Mouse (Mus musculus) brain, embryonic 14.5 days (tissue): ENCODE results near the gene Dennd4a. TPM values are rescaled to one million over a fixed set of nuclear protein-coding genes. Genes with fewer than 3 reads are reported as not detected.

Experiments
- DNase-seq: peaks from one replicate; pipeline ENCODE4 v3.0.0-alpha.2; 2011; ENCODE audit warnings: low read depth
- CTCF ChIP-seq: fragments of 200-500 bp; IDR thresholded peaks from 2 replicates; pipeline ENCODE4 v1.5.1; 2012; ENCODE audit warnings: inconsistent platforms, mild to moderate bottlenecking, moderate library complexity, borderline replicate concordance; ENCODE audit not compliant: insufficient read depth, insufficient read length; ENCODE audit errors: extremely low read depth
- POLR2A ChIP-seq: fragments of 200-500 bp; IDR thresholded peaks from 2 replicates; pipeline ENCODE4 v1.6.1; 2012; ENCODE audit warnings: mild to moderate bottlenecking, inconsistent platforms, borderline replicate concordance; ENCODE audit not compliant: poor library complexity, insufficient read depth, insufficient read length, severe bottlenecking; ENCODE audit errors: extremely low read depth
- polyA plus RNA-seq: library from polyadenylated mRNA; depleted of rRNA; stranded (reverse); fragments of >200 nt; gene quantifications from 2 replicates; pipeline ENCODE4 v1.2.3, GENCODE M21; 2012; rRNA removed

Dennd4a gene
- polyA plus RNA-seq, 1 experiment = 14.3 TPM

DNA sequence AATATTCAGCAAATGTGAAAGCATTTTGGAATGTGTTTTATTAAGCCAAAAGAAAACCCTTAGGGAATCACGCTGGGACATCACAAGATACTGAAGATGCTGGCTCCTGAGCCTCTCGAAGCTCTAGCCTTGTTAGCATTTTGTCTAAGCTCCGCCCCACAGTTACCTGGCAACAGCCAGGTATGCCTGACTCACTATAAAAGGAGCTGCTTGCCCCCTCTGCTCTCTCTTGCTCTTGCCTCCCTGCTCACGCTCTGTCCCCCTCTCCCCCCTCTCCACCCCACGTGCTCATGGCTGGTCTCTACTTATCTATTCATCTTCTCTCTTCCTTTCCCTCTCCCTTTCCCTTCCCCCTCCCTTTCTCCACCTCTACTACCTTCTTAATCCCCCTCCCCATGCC, 140.9 kb downstream of the Dennd4a start:
- no peak for DNase-seq
- TF ChIP-seq POLR2A (no peak), CTCF (no peak)

DNA sequence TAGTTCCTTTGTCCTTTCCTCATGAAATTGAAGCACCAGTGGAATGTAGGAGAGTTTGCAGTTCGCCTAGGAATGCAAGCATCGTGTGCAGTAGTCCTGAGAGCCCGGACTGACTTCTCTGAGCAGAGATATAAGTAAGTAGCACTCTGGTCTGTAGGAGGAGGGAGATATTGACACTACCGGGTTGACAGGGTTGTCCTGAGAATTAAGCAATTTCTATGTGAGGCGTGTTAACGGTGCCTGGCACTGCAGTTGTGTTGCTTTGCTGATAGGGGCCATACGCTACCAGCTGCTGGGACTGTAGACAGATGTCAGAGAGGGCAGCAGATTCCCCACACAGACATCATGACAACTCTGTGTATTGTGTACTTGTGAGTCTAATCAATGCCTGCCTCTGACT, 142.1 kb downstream of the Dennd4a start:
- DNase-seq = no peak
- TF ChIP-seq POLR2A (no peak), CTCF (no peak)

DNA sequence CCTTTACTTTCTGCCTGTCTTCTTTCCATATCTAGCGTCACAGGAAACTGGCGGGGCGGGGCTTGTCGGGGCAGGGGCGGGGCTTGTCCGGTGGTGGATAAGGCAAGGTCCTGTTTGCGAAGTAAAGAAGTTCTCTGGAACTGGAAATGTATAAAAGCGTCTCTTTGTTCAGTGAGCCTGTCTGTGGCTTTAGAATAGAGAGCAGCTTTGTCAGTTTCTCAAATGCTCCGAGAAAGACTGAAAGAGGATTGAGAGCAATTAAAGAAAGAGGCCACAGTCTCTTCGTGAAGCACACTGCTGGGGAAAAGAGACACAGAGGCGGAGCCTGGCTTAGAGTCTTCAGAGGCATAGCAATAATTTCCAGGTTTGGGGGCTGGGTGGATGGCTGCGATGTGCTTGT, 145.2 kb downstream of the Dennd4a start:
- TF ChIP-seq CTCF = no peak
- TF ChIP-seq POLR2A = no peak
- DNase-seq = peak; percentile 43

DNA sequence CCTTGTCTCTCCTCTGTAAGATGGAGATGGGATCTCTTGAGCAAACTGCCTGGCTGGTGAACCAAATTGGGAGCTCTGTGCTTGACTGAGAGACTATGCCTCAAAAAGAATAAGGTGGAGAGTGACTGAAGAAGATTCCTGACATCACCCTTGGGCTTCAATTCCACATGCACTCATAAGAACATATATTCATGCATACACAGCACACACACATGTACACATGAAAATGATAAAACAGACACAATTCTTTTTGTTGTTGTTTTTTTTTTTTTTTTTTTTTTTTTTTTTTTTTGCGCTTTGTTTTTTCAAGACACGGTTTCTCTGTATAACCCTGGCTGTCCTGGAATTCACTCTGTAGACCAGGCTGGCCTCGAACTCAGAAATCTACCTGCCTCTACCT, 146.1 kb downstream of the Dennd4a start:
- TF ChIP-seq POLR2A (no peak), CTCF (no peak)

DNA sequence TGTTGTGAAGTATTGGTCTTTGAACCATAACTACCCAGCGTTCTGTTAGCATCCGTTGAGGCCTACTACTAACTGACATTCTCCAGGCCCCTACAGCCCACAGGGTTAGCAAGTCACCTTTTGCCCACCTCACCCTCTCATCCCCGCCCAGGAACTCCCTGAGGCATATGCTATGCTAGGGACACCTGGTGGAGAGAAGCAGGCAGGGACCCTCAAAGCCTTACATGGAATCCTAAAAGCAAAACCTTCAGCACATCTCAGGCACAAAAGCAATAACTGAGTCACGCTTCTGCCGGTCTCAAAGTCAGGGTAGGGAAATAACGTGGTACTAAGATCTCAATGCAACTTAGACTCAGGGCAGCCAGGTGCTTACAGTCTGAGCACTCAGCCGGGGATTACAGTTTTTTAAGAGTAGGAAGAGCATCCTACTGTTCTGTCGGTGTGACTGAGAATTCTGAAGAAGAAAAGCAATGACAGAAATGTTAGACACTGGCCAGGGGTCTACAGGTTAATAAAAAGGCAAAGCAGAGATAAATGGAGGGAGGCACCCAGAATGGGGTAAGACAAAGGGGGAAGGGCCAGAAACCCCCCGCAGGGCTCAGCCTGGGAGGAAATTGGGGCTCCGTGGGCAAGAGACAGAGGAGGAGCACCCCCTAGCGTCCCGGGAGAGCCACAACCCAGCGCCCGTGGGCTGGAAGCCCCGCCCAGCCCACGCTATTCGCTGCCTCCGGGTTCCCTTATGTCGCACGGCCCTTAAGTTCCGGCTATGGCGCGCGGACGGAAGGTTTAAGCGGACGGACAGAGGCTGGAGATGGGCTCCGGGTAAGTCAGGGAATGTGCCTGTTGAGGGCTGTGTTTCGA, 149.2 kb downstream of the Dennd4a start, which contains the start of gene Ints14:
Gene Ints14 (plus strand): TSS at position 789 of the 861 bp plus-strand sequence.
- DNase-seq = peak; percentile 98
- TF ChIP-seq POLR2A = peak; percentile 42; the same call in 1 of the 2 replicates
- peak; percentile 91 for TF ChIP-seq CTCF

More for the DNA sequence above, 146.1 kb downstream of the Dennd4a start:
- DNase-seq = no peak

DNA sequence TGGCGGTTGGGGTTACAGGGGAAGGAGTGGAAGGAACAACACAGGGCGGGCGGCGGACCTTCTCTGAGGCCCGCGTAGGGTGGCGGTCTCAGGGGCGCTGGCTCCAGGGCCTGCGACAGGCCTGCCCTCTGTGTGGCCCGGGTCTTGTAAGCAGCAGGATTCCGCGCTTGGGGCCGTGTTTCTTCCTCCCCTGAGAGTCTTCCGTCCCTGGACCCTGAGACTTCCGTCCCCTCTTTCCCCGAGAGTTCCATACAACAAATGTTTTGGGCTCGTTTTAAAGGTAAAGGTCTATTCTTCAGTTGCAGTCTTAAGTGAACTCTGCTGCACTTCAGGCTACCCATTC, 149.8 kb downstream of the Dennd4a start:
- DNase-seq = no peak
- TF ChIP-seq POLR2A = no peak
- TF ChIP-seq CTCF = no peak

Other genes with a start within 250 kb of the Dennd4a start
- gene Rab11a, start 73.6 kb upstream of the Dennd4a start, polyA plus RNA-seq = 230 and 306 TPM in 2 replicates
- gene Slc24a1, start 140.3 kb downstream of the Dennd4a start, polyA plus RNA-seq = 0.05 and 0.11 TPM in 2 replicates
- gene Ints14, start 149.6 kb downstream of the Dennd4a start, polyA plus RNA-seq = 33.5 and 35.6 TPM in 2 replicates
- gene Hacd3, start 210.4 kb downstream of the Dennd4a start, polyA plus RNA-seq = 113 and 117 TPM in 2 replicates
- gene Dpp8, start 221.1 kb downstream of the Dennd4a start, polyA plus RNA-seq = 51.3 and 58.3 TPM in 2 replicates